Mouse (Mus musculus): Measurements from ENCODE around the gene Cyp46a1.

DNA sequence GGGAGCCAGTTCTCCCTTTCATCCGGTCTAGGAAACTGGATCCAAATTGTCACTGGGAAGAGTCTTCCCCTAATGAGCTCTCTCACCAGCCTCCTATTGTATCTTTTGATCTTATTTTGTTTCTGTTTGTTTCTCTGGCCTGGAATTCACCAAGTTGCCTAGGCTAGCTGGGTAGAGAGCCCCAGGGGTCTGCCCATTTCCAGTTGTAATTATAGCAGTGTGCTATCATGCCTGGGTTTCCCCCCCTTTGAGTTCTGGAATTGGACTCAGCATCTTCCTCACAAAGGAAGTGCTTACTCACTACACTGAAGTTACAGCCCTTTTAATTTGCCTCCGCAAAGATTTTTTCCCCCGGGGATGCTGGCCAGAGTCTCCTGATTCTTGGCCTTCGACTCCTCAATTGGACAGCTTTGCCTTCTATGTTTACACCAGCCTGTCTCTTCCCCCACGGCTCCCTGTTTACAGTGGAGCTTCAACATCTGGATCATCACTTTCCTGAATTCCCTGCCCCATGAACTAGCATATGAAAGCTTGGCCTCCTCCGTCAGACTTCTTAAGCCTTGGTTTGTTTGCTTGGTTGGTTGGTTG lies 30.3 kb upstream of the Cyp46a1 start:
- no peak for TF ChIP-seq USF1 (IDR thresholded peaks at IDR 0.05; ENCODE audit: low read depth, low read length)
- no peak for TF ChIP-seq POLR2A (IDR thresholded peaks at IDR 0.05; ENCODE audit: low read depth, low read length)
- no peak for TF ChIP-seq CHD2 (IDR thresholded peaks at IDR 0.05; ENCODE audit: low read length)
